Mouse (Mus musculus) G1E (cell line): ENCODE measurements around the gene Psme2.
A peak's percentile ranks its signal among the peaks of the same experiment; 100 is the strongest.

ENCODE experiments used
- CTCF ChIP-seq: IDR thresholded peaks from 2 replicates; pipeline ENCODE4 v1.5.1; 2012; ENCODE audit warnings: low read depth, low read length, inconsistent platforms, mixed read lengths
- GATA1 ChIP-seq: IDR thresholded peaks from 2 replicates; pipeline ENCODE4 v1.6.1; 2012; ENCODE audit warnings: borderline replicate concordance, low read length, inconsistent platforms, mixed read lengths
- POLR2AphosphoS5 ChIP-seq: IDR thresholded peaks from 2 replicates; pipeline ENCODE4 v1.6.1; 2012; ENCODE audit warnings: low read depth, low read length, inconsistent platforms; ENCODE audit not compliant: insufficient replicate concordance
- TAL1 ChIP-seq: conservative IDR thresholded peaks from 2 replicates; pipeline ENCODE4 v1.6.1; 2012; ENCODE audit warnings: low read depth, low read length, inconsistent platforms, mixed read lengths

GRCm38 (mm10) chr14:55585566-55585960, 5.3 kb downstream of the Psme2 start:
- TF ChIP-seq GATA1 (no peak), CTCF (no peak), TAL1 (peak; percentile 62), POLR2AphosphoS5 (no peak)
